Mouse (Mus musculus): ENCODE measurements around the gene 1700025G04Rik. TPM values are rescaled to one million over a fixed set of nuclear protein-coding genes. Genes with fewer than 3 reads are reported as not detected.

The 1700025G04Rik gene
- total and polyA plus RNA-seq, 2 experiments from 2014 or later = 13.0 to 46.1 TPM

DNA sequence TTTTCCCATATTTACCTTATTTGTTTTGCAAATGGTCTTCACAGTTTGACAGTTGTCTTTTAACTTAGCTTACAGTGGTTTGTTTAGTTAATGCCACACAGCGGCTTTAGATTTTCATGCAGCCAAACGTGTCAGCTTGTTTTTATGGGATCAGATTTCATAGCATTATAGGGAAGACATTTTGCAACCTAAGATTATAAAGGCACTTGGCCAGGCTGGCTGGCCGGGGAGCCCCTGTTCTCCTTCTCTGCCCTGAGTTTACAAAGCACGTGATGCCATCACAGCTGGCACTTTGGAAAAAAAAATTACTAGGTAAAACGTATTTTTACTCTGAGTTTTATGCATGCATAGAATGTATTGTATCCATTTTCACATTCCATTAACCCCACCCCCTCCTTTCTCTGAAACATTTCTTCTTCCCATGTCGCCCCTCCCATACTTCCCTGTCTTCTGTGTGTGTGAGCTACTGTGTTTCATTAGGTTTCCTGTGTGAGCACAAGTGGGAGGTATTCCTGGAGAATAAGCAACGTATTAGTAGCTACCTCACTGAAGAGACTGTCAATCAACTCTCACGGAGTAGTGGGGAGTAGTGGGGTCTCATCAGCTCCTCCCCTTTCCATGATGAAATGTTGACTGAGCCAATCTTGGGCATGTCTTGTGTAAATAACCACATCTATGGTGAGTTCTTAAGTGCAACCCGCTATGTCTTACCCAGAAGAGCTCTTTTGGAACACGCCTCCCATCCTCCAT is 93.8 kb downstream of the 1700025G04Rik start:
- no peak for DNase-seq (ENCODE audit: low spot score)
- peaks cover 9% of the 10 kb centered on the region for H3K4me1 ChIP-seq (ENCODE audit: control insufficient read depth, insufficient read depth)
- WGBS = 74% methylated on average over 10 of the region's 10 CpGs
- H3K4me3 ChIP-seq (ENCODE audit: low read depth, low read length) = no peak overlapping the region
- no peak overlapping the region for H3K27ac ChIP-seq (ENCODE audit: low read depth)
- no peaks in the 10 kb centered on the region for H3K9me3 ChIP-seq (replicated peaks; ENCODE audit: control insufficient read depth, low read length)
- no peak for ATAC-seq (ENCODE audit: insufficient read depth, low read depth)
- no peak for TF ChIP-seq CTCF (IDR thresholded peaks at IDR 0.05; ENCODE audit: low read depth)
- no peak for TF ChIP-seq EP300 (IDR thresholded peaks at IDR 0.05; ENCODE audit: low read depth)
- H3K36me3 ChIP-seq (replicated peaks; ENCODE audit: control insufficient read depth, insufficient read depth, low read length) = no peaks in the 10 kb centered on the region
- H3K27me3 ChIP-seq (ENCODE audit: control insufficient read depth, insufficient read depth, low read length) = no peaks in the 10 kb centered on the region
- no peak overlapping the region for H3K4me2 ChIP-seq (ENCODE audit: low read depth, low read length)
- no peak overlapping the region for H3K9ac ChIP-seq (replicated peaks; ENCODE audit: low read depth, low read length)

DNA sequence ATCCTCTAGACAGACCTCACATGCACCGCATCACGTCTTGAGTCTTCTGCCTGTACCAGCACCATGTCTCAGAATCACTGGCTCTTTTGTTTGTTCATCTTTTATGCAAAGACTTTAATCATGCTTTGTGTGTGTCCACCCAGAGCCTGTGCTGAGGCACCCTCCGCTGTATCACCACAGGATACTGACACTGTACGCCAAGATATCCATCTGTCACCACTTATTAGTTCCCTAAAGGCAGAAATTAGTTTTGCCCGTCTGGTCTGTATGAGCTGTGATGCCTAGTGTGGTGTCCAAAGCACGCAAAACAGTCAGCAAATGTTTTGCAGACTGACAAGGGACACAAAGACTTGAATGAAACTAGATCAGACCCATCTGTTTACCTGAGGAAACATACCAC is 95.7 kb downstream of the 1700025G04Rik start:
- 87% methylated on average over 6 of the region's 6 CpGs for WGBS
- Histone ChIP-seq H3K4me3 (ENCODE audit: low read depth, low read length) (no peak overlapping the region), H3K4me2 (ENCODE audit: low read depth, low read length) (no peak overlapping the region), H3K27me3 (ENCODE audit: control insufficient read depth, insufficient read depth, low read length) (no peaks in the 10 kb centered on the region), H3K9ac (replicated peaks; ENCODE audit: low read depth, low read length) (no peak overlapping the region), H3K27ac (ENCODE audit: low read depth) (no peak overlapping the region), H3K36me3 (replicated peaks; ENCODE audit: control insufficient read depth, insufficient read depth, low read length) (no peaks in the 10 kb centered on the region), H3K9me3 (replicated peaks; ENCODE audit: control insufficient read depth, low read length) (no peaks in the 10 kb centered on the region), H3K4me1 (ENCODE audit: control insufficient read depth, insufficient read depth) (peaks cover 7% of the 10 kb centered on the region)
- TF ChIP-seq EP300 (IDR thresholded peaks at IDR 0.05; ENCODE audit: low read depth) = no peak
- no peak for TF ChIP-seq CTCF (IDR thresholded peaks at IDR 0.05; ENCODE audit: low read depth)
- no peak for ATAC-seq (ENCODE audit: insufficient read depth, low read depth)
- no peak for DNase-seq (ENCODE audit: low spot score)

DNA sequence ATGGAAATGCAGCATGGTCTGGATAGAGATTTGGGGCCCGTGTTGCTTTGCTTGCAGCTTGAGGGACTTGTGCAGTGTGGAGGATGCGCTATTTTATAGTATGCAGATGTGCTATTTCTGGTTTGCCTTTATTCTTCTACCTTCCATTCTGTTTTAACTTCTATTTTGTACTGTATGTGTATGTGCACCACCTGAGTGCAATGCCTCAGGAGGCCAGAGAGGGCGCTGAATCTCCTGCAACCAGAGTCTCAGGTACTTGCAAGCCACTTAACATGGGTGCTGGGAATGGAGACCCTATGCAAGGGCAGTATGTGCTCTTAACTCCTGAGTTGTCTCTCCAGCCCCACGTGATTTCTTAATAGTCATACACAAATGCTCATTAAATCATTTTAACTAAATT is 98.4 kb downstream of the 1700025G04Rik start:
- ATAC-seq (ENCODE audit: insufficient read depth, low read depth) = no peak
- DNase-seq (ENCODE audit: low spot score) = no peak

DNA sequence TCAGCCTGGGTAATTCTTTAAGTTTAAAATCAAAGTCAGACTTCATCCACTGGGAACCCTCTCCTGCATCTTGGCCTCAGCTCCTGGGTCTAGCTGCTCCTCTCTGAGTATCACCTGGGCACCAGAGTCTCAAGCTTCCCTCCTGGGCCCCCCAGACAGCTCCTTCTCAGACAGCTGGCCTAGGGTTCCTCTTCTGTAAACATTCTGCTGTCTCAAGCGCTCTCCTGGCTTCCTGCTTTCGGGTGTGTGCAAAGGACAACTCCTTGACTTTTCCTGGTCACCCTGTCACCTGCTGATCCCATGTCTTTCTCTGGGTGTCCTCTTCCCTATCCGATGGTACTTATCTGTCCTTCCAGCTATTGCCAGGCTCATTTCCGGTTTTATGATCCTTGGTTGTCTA is 99.3 kb downstream of the 1700025G04Rik start:
- no peak overlapping the region for H3K9ac ChIP-seq (replicated peaks; ENCODE audit: low read depth, low read length)
- H3K4me3 ChIP-seq (ENCODE audit: low read depth, low read length) = no peak overlapping the region
- H3K27me3 ChIP-seq (ENCODE audit: control insufficient read depth, insufficient read depth, low read length) = no peaks in the 10 kb centered on the region
- 73% methylated on average over 4 of the region's 4 CpGs for WGBS
- H3K4me1 ChIP-seq (ENCODE audit: control insufficient read depth, insufficient read depth) = peaks cover 10% of the 10 kb centered on the region; the same call in 1 of the 2 replicates
- H3K27ac ChIP-seq (ENCODE audit: low read depth) = no peak overlapping the region
- H3K36me3 ChIP-seq (replicated peaks; ENCODE audit: control insufficient read depth, insufficient read depth, low read length) = no peaks in the 10 kb centered on the region
- no peak for ATAC-seq (ENCODE audit: insufficient read depth, low read depth)
- TF ChIP-seq EP300 (IDR thresholded peaks at IDR 0.05; ENCODE audit: low read depth) = no peak
- no peak overlapping the region for H3K4me2 ChIP-seq (ENCODE audit: low read depth, low read length)
- H3K9me3 ChIP-seq (replicated peaks; ENCODE audit: control insufficient read depth, low read length) = no peaks in the 10 kb centered on the region
- DNase-seq (ENCODE audit: low spot score) = no peak

More for the DNA sequence above, 98.4 kb downstream of the 1700025G04Rik start:
- Histone ChIP-seq H3K9me3 (replicated peaks; ENCODE audit: control insufficient read depth, low read length) (no peaks in the 10 kb centered on the region), H3K4me3 (ENCODE audit: low read depth, low read length) (no peak overlapping the region), H3K27me3 (ENCODE audit: control insufficient read depth, insufficient read depth, low read length) (no peaks in the 10 kb centered on the region), H3K27ac (ENCODE audit: low read depth) (no peak overlapping the region), H3K4me2 (ENCODE audit: low read depth, low read length) (no peak overlapping the region), H3K4me1 (ENCODE audit: control insufficient read depth, insufficient read depth) (0 out of 2 replicates have a peak, but pooled peaks cover 2% of the 10 kb centered on the region), H3K9ac (replicated peaks; ENCODE audit: low read depth, low read length) (no peak overlapping the region), H3K36me3 (replicated peaks; ENCODE audit: control insufficient read depth, insufficient read depth, low read length) (no peaks in the 10 kb centered on the region)
- TF ChIP-seq EP300 (IDR thresholded peaks at IDR 0.05; ENCODE audit: low read depth) (no peak), CTCF (IDR thresholded peaks at IDR 0.05; ENCODE audit: low read depth) (no peak)
- 93% methylated on average over 4 of the region's 4 CpGs for WGBS

DNA sequence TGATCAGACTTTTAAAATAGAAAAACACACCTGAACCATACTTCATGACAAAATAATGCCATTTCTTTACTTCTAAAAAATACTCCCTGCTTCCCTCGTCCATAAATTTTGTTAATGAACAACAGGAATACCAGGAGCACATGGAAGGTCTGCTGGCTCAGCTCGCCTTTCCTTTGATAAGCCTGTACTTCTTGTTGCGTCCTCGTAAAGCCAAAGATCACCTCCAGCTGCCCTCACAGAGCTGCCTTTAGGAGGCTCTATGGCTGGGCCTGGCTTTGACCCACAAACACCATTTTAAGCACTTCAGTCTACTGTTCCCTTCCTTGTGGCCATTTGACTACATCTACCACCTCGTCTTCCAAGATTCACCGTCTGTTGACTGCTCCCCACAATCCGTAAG is 101.2 kb downstream of the 1700025G04Rik start:
- H3K36me3 ChIP-seq (replicated peaks; ENCODE audit: control insufficient read depth, insufficient read depth, low read length) = no peaks in the 10 kb centered on the region
- ATAC-seq (ENCODE audit: insufficient read depth, low read depth) (no peak), DNase-seq (ENCODE audit: low spot score) (no peak)
- WGBS = 78% methylated on average over 7 of the region's 7 CpGs
- H3K9ac ChIP-seq (replicated peaks; ENCODE audit: low read depth, low read length) = no peak overlapping the region
- H3K4me2 ChIP-seq (ENCODE audit: low read depth, low read length) = no peak overlapping the region
- H3K4me3 ChIP-seq (ENCODE audit: low read depth, low read length) = no peak overlapping the region
- H3K4me1 ChIP-seq (ENCODE audit: control insufficient read depth, insufficient read depth) = peaks cover 11% of the 10 kb centered on the region; the same call in 1 of the 2 replicates
- no peaks in the 10 kb centered on the region for H3K27me3 ChIP-seq (ENCODE audit: control insufficient read depth, insufficient read depth, low read length)
- TF ChIP-seq EP300 (IDR thresholded peaks at IDR 0.05; ENCODE audit: low read depth) (no peak), CTCF (IDR thresholded peaks at IDR 0.05; ENCODE audit: low read depth) (no peak)
- H3K9me3 ChIP-seq (replicated peaks; ENCODE audit: control insufficient read depth, low read length) = no peaks in the 10 kb centered on the region
- H3K27ac ChIP-seq (ENCODE audit: low read depth) = no peak overlapping the region

DNA sequence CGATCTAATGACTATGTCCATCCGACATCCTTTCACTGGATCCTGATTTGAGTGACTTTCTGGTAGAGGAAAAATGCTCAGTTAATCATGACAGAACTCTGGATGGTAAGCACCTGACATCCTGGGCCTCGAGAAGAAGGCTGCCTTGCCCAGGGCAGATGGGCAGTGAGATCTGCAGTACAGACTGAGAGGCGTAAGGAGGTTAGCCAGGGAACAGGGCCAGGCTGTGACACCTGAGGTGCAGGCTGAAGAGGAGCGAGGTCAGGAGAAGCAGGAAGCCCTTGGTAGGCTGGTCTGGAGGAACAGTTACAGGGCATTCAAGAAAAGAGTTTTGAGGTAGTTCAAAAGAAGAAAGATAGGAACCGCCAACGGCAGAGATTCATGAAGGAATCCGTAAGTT is 101.9 kb downstream of the 1700025G04Rik start:
- ATAC-seq (ENCODE audit: insufficient read depth, low read depth) = no peak
- Histone ChIP-seq H3K4me2 (ENCODE audit: low read depth, low read length) (no peak overlapping the region), H3K27me3 (ENCODE audit: control insufficient read depth, insufficient read depth, low read length) (no peaks in the 10 kb centered on the region), H3K36me3 (replicated peaks; ENCODE audit: control insufficient read depth, insufficient read depth, low read length) (no peaks in the 10 kb centered on the region), H3K27ac (ENCODE audit: low read depth) (no peak overlapping the region), H3K4me3 (ENCODE audit: low read depth, low read length) (no peak overlapping the region), H3K4me1 (ENCODE audit: control insufficient read depth, insufficient read depth) (peaks cover 11% of the 10 kb centered on the region; the same call in 1 of the 2 replicates), H3K9me3 (replicated peaks; ENCODE audit: control insufficient read depth, low read length) (no peaks in the 10 kb centered on the region), H3K9ac (replicated peaks; ENCODE audit: low read depth, low read length) (no peak overlapping the region)
- WGBS = 88% methylated on average over 8 of the region's 8 CpGs
- TF ChIP-seq CTCF (IDR thresholded peaks at IDR 0.05; ENCODE audit: low read depth) (no peak), EP300 (IDR thresholded peaks at IDR 0.05; ENCODE audit: low read depth) (no peak)
- DNase-seq (ENCODE audit: low spot score) = no peak

Data from heart, postnatal 0 days (tissue).